Mouse (Mus musculus) limb, embryonic 15.5 days (tissue): ENCODE results near the gene Mef2b. TPM values are rescaled to one million over a fixed set of nuclear protein-coding genes. Genes with fewer than 3 reads are reported as not detected.

Experiments used
- ATAC-seq: fragments of 200-750 bp; cut with Nextera tagmentation; 2 replicates; pipeline ENCODE4 v1.8.0; 2017; ENCODE audit warnings: low read depth, moderate TSS enrichment; ENCODE audit not compliant: insufficient number of reproducible peaks, low FRiP score, low TSS enrichment
- H3K27ac ChIP-seq: fragments of 300-500 bp; sonication (generic); 2 replicates; pipeline ENCODE4 v1.5.1; 2015; ENCODE audit warnings: moderate library complexity, mild to moderate bottlenecking, inconsistent platforms
- H3K27me3 ChIP-seq: fragments of 300-500 bp; sonication (generic); 2 replicates; pipeline ENCODE4 v1.6.1; 2015; ENCODE audit warnings: inconsistent platforms
- H3K36me3 ChIP-seq: fragments of 300-500 bp; sonication (generic); 2 replicates; pipeline ENCODE4 v1.6.1; 2015; ENCODE audit warnings: inconsistent platforms
- H3K4me1 ChIP-seq: fragments of 300-500 bp; sonication (generic); 2 replicates; pipeline ENCODE4 v1.6.1; 2015; ENCODE audit warnings: inconsistent platforms
- H3K4me2 ChIP-seq: fragments of 300-500 bp; sonication (generic); 2 replicates; pipeline ENCODE4 v1.6.1; 2015; ENCODE audit warnings: mild to moderate bottlenecking, inconsistent platforms
- H3K4me3 ChIP-seq: fragments of 300-500 bp; sonication (generic); 2 replicates; pipeline ENCODE4 v1.5.1; 2015; ENCODE audit warnings: mild to moderate bottlenecking, inconsistent platforms
- H3K9ac ChIP-seq: fragments of 300-500 bp; sonication (generic); 2 replicates; pipeline ENCODE4 v1.6.1; 2015; ENCODE audit warnings: inconsistent platforms
- H3K9me3 ChIP-seq: fragments of 300-500 bp; sonication (generic); 2 replicates; pipeline ENCODE4 v1.6.1; 2016; ENCODE audit warnings: inconsistent platforms
- WGBS: fragments of 180-500 bp; shearing (Covaris S2); methylation state at CpG from one replicate; pipeline ENCODE4 v1.1.7; 2015; 5-methylcytosine and 5-hydroxymethylcytosine counted together
- polyA plus RNA-seq: library from polyadenylated mRNA; unstranded; fragments of >200 nt; fragmentation: Nextera tagmentation; extraction: Ambion mirVana; gene quantifications from 2 replicates; pipeline ENCODE4 v1.2.1, GENCODE M21; 2015

The Mef2b gene
- polyA plus RNA-seq, 1 experiment from 2014 or later: 0.19 TPM

- Histone ChIP-seq H3K4me2 (no peak overlapping the region), H3K4me3 (no peak overlapping the region), H3K27ac (no peak overlapping the region), H3K27me3 (peaks cover 14% of the 10 kb centered on the region), H3K9me3 (no peaks in the 10 kb centered on the region), H3K36me3 (peaks cover 4% of the 10 kb centered on the region; the same call in 1 of the 2 replicates), H3K4me1 (peaks cover 31% of the 10 kb centered on the region), H3K9ac (no peak overlapping the region)
- WGBS: 82% methylated on average over 3 of the region's 3 CpGs
- no peak for ATAC-seq
These were observed 30.6 kb downstream of the Mef2b start for GRCm38 (mm10) chr8:70170116-70170515.

GRCm38 (mm10) chr8:70170748-70171147, 31.2 kb downstream of the Mef2b start:
- 74% methylated on average over 3 of the region's 3 CpGs for WGBS

GRCm38 (mm10) chr8:70171240-70171639, 31.7 kb downstream of the Mef2b start:
- Histone ChIP-seq H3K4me2 (0 out of 2 replicates have a peak overlapping the region, but pooled peaks have one; percentile 49), H3K4me1 (peaks cover 31% of the 10 kb centered on the region), H3K27me3 (peaks cover 3% of the 10 kb centered on the region; the same call in 1 of the 2 replicates), H3K27ac (no peak overlapping the region), H3K9me3 (no peaks in the 10 kb centered on the region), H3K36me3 (peaks cover 6% of the 10 kb centered on the region), H3K4me3 (no peak overlapping the region), H3K9ac (no peak overlapping the region)
- ATAC-seq: no peak
- WGBS: 85% methylated on average over 7 of the region's 7 CpGs

More at GRCm38 (mm10) chr8:70170748-70171147, 31.2 kb downstream of the Mef2b start:
- Histone ChIP-seq H3K9me3 (no peaks in the 10 kb centered on the region), H3K27me3 (peaks cover 8% of the 10 kb centered on the region), H3K36me3 (peaks cover 5% of the 10 kb centered on the region), H3K4me2 (no peak overlapping the region), H3K4me3 (no peak overlapping the region), H3K9ac (no peak overlapping the region), H3K4me1 (peaks cover 31% of the 10 kb centered on the region), H3K27ac (no peak overlapping the region)
- ATAC-seq: no peak

GRCm38 (mm10) chr8:70172043-70172681, 32.7 kb downstream of the Mef2b start, which contains the start of gene Tmem161a:
Gene Tmem161a, plus strand, starts transcription at chr8:70172356.
- peak within 1 kb of the TSS; percentile 49 for H3K4me2 ChIP-seq
- WGBS: 2% methylated on average over 27 of the region's 27 CpGs
- no peaks in the 10 kb centered on the region for H3K27me3 ChIP-seq
- H3K4me3 ChIP-seq: peak within 1 kb of the TSS; percentile 75
- H3K36me3 ChIP-seq: peaks cover 12% of the 10 kb centered on the region
- peak within 1 kb of the TSS; percentile 61 for H3K27ac ChIP-seq
- H3K9ac ChIP-seq: peak within 1 kb of the TSS; percentile 65
- no peaks in the 10 kb centered on the region for H3K9me3 ChIP-seq
- H3K4me1 ChIP-seq: peaks cover 24% of the 10 kb centered on the region
- ATAC-seq: peak; percentile 92

GRCm38 (mm10) chr8:70173320-70173719, 33.8 kb downstream of the Mef2b start:
- H3K36me3 ChIP-seq: peaks cover 22% of the 10 kb centered on the region
- WGBS: 70% methylated on average over 5 of the region's 5 CpGs
- H3K4me3 ChIP-seq: 0 out of 2 replicates have a peak overlapping the region, but pooled peaks have one; percentile 75
- peaks cover 24% of the 10 kb centered on the region for H3K4me1 ChIP-seq
- ATAC-seq: no peak
- H3K27ac ChIP-seq: no peak overlapping the region
- peak overlapping the region; percentile 49 for H3K4me2 ChIP-seq
- H3K9ac ChIP-seq: no peak overlapping the region
- H3K9me3 ChIP-seq: no peaks in the 10 kb centered on the region
- H3K27me3 ChIP-seq: no peaks in the 10 kb centered on the region

GRCm38 (mm10) chr8:70174079-70174478, 34.6 kb downstream of the Mef2b start:
- ATAC-seq: no peak
- 84% methylated on average over 7 of the region's 7 CpGs for WGBS
- no peak overlapping the region for H3K4me2 ChIP-seq

GRCm38 (mm10) chr8:70178231-70178630, 38.7 kb downstream of the Mef2b start:
- no peaks in the 10 kb centered on the region for H3K27me3 ChIP-seq
- H3K4me1 ChIP-seq: peaks cover 12% of the 10 kb centered on the region
- no peak overlapping the region for H3K4me3 ChIP-seq
- H3K27ac ChIP-seq: no peak overlapping the region
- no peak for ATAC-seq
- H3K9me3 ChIP-seq: no peaks in the 10 kb centered on the region
- no peak overlapping the region for H3K4me2 ChIP-seq
- peaks cover 57% of the 10 kb centered on the region for H3K36me3 ChIP-seq
- WGBS: 87% methylated on average over 2 of the region's 2 CpGs
- H3K9ac ChIP-seq: no peak overlapping the region

More at GRCm38 (mm10) chr8:70174079-70174478, 34.6 kb downstream of the Mef2b start:
- H3K27ac ChIP-seq: no peak overlapping the region
- H3K4me1 ChIP-seq: peaks cover 24% of the 10 kb centered on the region
- no peaks in the 10 kb centered on the region for H3K27me3 ChIP-seq
- H3K9me3 ChIP-seq: no peaks in the 10 kb centered on the region
- peaks cover 29% of the 10 kb centered on the region for H3K36me3 ChIP-seq
- no peak overlapping the region for H3K9ac ChIP-seq
- no peak overlapping the region for H3K4me3 ChIP-seq

- Histone ChIP-seq H3K4me2 (no peak overlapping the region), H3K36me3 (peaks cover 56% of the 10 kb centered on the region), H3K9ac (no peak overlapping the region), H3K4me3 (no peak overlapping the region), H3K9me3 (no peaks in the 10 kb centered on the region), H3K27ac (no peak overlapping the region), H3K27me3 (no peaks in the 10 kb centered on the region), H3K4me1 (peaks cover 6% of the 10 kb centered on the region)
- 97% methylated on average over 4 of the region's 4 CpGs for WGBS
- no peak for ATAC-seq
These were observed 39.6 kb downstream of the Mef2b start for GRCm38 (mm10) chr8:70179082-70179481.

- H3K9me3 ChIP-seq: no peaks in the 10 kb centered on the region
- peaks cover 51% of the 10 kb centered on the region for H3K36me3 ChIP-seq
- no peak overlapping the region for H3K27ac ChIP-seq
- H3K4me3 ChIP-seq: no peak overlapping the region
- no peak overlapping the region for H3K4me2 ChIP-seq
- 58% methylated on average over 16 of the region's 16 CpGs for WGBS
- no peaks in the 10 kb centered on the region for H3K27me3 ChIP-seq
- no peak overlapping the region for H3K9ac ChIP-seq
- ATAC-seq: 0 out of 2 replicates have a peak, but pooled peaks have one; percentile 22
- H3K4me1 ChIP-seq: no peaks in the 10 kb centered on the region
These were observed 41.8 kb downstream of the Mef2b start for GRCm38 (mm10) chr8:70181212-70181902.

- Histone ChIP-seq H3K4me2 (no peak overlapping the region), H3K9me3 (no peaks in the 10 kb centered on the region), H3K27me3 (no peaks in the 10 kb centered on the region), H3K36me3 (peaks cover 47% of the 10 kb centered on the region), H3K4me3 (no peak overlapping the region), H3K9ac (no peak overlapping the region), H3K27ac (no peak overlapping the region), H3K4me1 (no peaks in the 10 kb centered on the region)
- ATAC-seq: no peak
- WGBS: 40% methylated on average over 2 of the region's 2 CpGs
These were observed 42.4 kb downstream of the Mef2b start for GRCm38 (mm10) chr8:70181903-70182252.

GRCm38 (mm10) chr8:70183194-70183593, 43.7 kb downstream of the Mef2b start:
- ATAC-seq: no peak
- WGBS: 87% methylated on average over 4 of the region's 4 CpGs
- H3K9me3 ChIP-seq: no peaks in the 10 kb centered on the region
- no peak overlapping the region for H3K9ac ChIP-seq
- no peak overlapping the region for H3K27ac ChIP-seq
- H3K4me3 ChIP-seq: no peak overlapping the region
- no peaks in the 10 kb centered on the region for H3K27me3 ChIP-seq
- no peak overlapping the region for H3K4me2 ChIP-seq
- H3K36me3 ChIP-seq: peaks cover 42% of the 10 kb centered on the region
- H3K4me1 ChIP-seq: no peaks in the 10 kb centered on the region

- Histone ChIP-seq H3K27ac (no peak overlapping the region), H3K9ac (no peak overlapping the region), H3K4me2 (no peak overlapping the region), H3K9me3 (no peaks in the 10 kb centered on the region), H3K36me3 (peaks cover 14% of the 10 kb centered on the region; the same call in 1 of the 2 replicates), H3K27me3 (no peaks in the 10 kb centered on the region), H3K4me3 (no peak overlapping the region), H3K4me1 (no peaks in the 10 kb centered on the region)
- 65% methylated on average over 7 of the region's 7 CpGs for WGBS
- ATAC-seq: no peak
These were observed 49.2 kb downstream of the Mef2b start for GRCm38 (mm10) chr8:70188707-70189106.
